Mouse (Mus musculus) C2C12 (cell line): ENCODE results near the gene Cd3eap.

Experiments used
- CTCF ChIP-seq: IDR thresholded peaks from one replicate; pipeline ENCODE4 v1.5.1; 2011; ENCODE audit not compliant: control insufficient read depth, insufficient read depth, insufficient read length
- FOSL1 ChIP-seq: IDR thresholded peaks from one replicate; pipeline ENCODE4 v1.8.0; 2011; ENCODE audit warnings: mild to moderate bottlenecking, low read length; ENCODE audit not compliant: poor library complexity, insufficient read depth, severe bottlenecking
- MAX ChIP-seq: IDR thresholded peaks from one replicate; pipeline ENCODE4 v1.6.1; 2011; ENCODE audit warnings: mild to moderate bottlenecking, control low read depth
- USF1 ChIP-seq: IDR thresholded peaks from one replicate; pipeline ENCODE4 v1.6.1; 2011; ENCODE audit warnings: low read depth, mild to moderate bottlenecking, control low read depth, moderate library complexity

- no peak for TF ChIP-seq CTCF
- no peak for TF ChIP-seq FOSL1
- no peak for TF ChIP-seq USF1
- TF ChIP-seq MAX = no peak
Measured at GRCm38 (mm10) chr7:19344938-19345471, 14.3 kb downstream of the Cd3eap start.
